Mouse (Mus musculus): ENCODE results near the gene Taar7a.

Gene Taar7a

GRCm38 (mm10) chr10:23942465-23942864, 50.8 kb downstream of the Taar7a start:
- DNase-seq, result no peak

Measured in cerebellum, adult 18-20 months (tissue).